Mouse (Mus musculus) liver, embryonic 12.5 days (tissue): ENCODE measurements around the gene Cplx3. TPM values are rescaled to one million over a fixed set of nuclear protein-coding genes. Genes with fewer than 3 reads are reported as not detected.
A peak's percentile ranks its signal among the peaks of the same experiment; 100 is the strongest.

Source experiments
- ATAC-seq: fragments of 200-750 bp; cut with Nextera tagmentation; 2 replicates; pipeline ENCODE4 v1.8.0; 2017; ENCODE audit warnings: moderate number of reproducible peaks, mild to moderate bottlenecking, moderate library complexity
- H3K27ac ChIP-seq: fragments of 300-500 bp; sonication (generic); 2 replicates; pipeline ENCODE4 v1.5.1; 2016; ENCODE audit warnings: mild to moderate bottlenecking
- H3K27me3 ChIP-seq: fragments of 300-500 bp; sonication (generic); replicated peaks from 2 replicates; pipeline ENCODE4 v1.6.1; 2016; ENCODE audit warnings: mild to moderate bottlenecking, moderate library complexity
- H3K36me3 ChIP-seq: fragments of 300-500 bp; sonication (generic); 2 replicates; pipeline ENCODE4 v1.6.1; 2016; ENCODE audit warnings: mild to moderate bottlenecking, moderate library complexity
- H3K4me1 ChIP-seq: fragments of 300-500 bp; sonication (generic); 2 replicates; pipeline ENCODE4 v1.6.1; 2016
- H3K4me2 ChIP-seq: fragments of 300-500 bp; sonication (generic); 2 replicates; pipeline ENCODE4 v1.6.1; 2016; ENCODE audit warnings: mild to moderate bottlenecking, moderate library complexity
- H3K4me3 ChIP-seq: fragments of 300-500 bp; sonication (generic); 2 replicates; pipeline ENCODE4 v1.5.1; 2016; ENCODE audit warnings: mild to moderate bottlenecking, moderate library complexity
- H3K9ac ChIP-seq: fragments of 300-500 bp; sonication (generic); 2 replicates; pipeline ENCODE4 v1.6.1; 2016; ENCODE audit warnings: mild to moderate bottlenecking, moderate library complexity
- H3K9me3 ChIP-seq: fragments of 300-500 bp; sonication (generic); replicated peaks from 2 replicates; pipeline ENCODE4 v1.6.1; 2016; ENCODE audit warnings: mild to moderate bottlenecking, moderate library complexity
- WGBS: fragments of 180-500 bp; shearing (Covaris S2); methylation state at CpG from one replicate; pipeline ENCODE4 v1.1.7; 2016; ENCODE audit not compliant: insufficient replicate concordance; 5-methylcytosine and 5-hydroxymethylcytosine counted together
- polyA plus RNA-seq: library from polyadenylated mRNA; unstranded; fragments of >200 nt; fragmentation: Nextera tagmentation; extraction: Ambion mirVana; gene quantifications from 2 replicates; pipeline ENCODE4 v1.2.1, GENCODE M21; 2016

The Cplx3 gene
- not detected in 2 replicates for polyA plus RNA-seq

- Histone ChIP-seq H3K36me3 (no peaks in the 10 kb centered on the region), H3K4me2 (no peak within 1 kb of the TSS), H3K4me1 (peaks cover 3% of the 10 kb centered on the region; the same call in 1 of the 2 replicates), H3K27me3 (peaks cover 91% of the 10 kb centered on the region), H3K9me3 (no peaks in the 10 kb centered on the region), H3K27ac (no peak within 1 kb of the TSS), H3K9ac (no peak within 1 kb of the TSS), H3K4me3 (no peak within 1 kb of the TSS)
- 6% methylated on average over 24 of the region's 24 CpGs for WGBS
- no peak for ATAC-seq
These were observed at the start of gene Cplx3 for GRCm38 (mm10) chr9:57606139-57606851. Gene Cplx3, minus strand, starts transcription at chr9:57606281.

GRCm38 (mm10) chr9:57655749-57656148, 49.7 kb upstream of the Cplx3 start:
- Histone ChIP-seq H3K36me3 (no peaks in the 10 kb centered on the region), H3K27me3 (peaks cover 9% of the 10 kb centered on the region; the same call in 1 of the 2 replicates), H3K9ac (no peak overlapping the region; the same call in 1 of the 2 replicates), H3K4me3 (0 out of 2 replicates have a peak overlapping the region, but pooled peaks have one; percentile 19), H3K27ac (no peak overlapping the region), H3K4me2 (peak overlapping the region; percentile 63), H3K9me3 (no peaks in the 10 kb centered on the region), H3K4me1 (peaks cover 48% of the 10 kb centered on the region)
- 2% methylated on average over 11 of the region's 11 CpGs for WGBS
- ATAC-seq: peak; percentile 67

GRCm38 (mm10) chr9:57654966-57655365, 48.9 kb upstream of the Cplx3 start:
- WGBS: 82% methylated on average over 1 of the region's 1 CpGs

GRCm38 (mm10) chr9:57653283-57653682, 47.2 kb upstream of the Cplx3 start, which contains the start of gene Csk:
Gene Csk, minus strand, starts transcription at chr9:57653631.
- no peak within 1 kb of the TSS for H3K27ac ChIP-seq
- peaks cover 51% of the 10 kb centered on the region for H3K4me1 ChIP-seq
- H3K9ac ChIP-seq: no peak within 1 kb of the TSS
- no peak within 1 kb of the TSS for H3K4me3 ChIP-seq
- H3K4me2 ChIP-seq: no peak within 1 kb of the TSS
- H3K9me3 ChIP-seq: no peaks in the 10 kb centered on the region
- 78% methylated on average over 5 of the region's 5 CpGs for WGBS
- ATAC-seq: no peak
- H3K27me3 ChIP-seq: peaks cover 9% of the 10 kb centered on the region; the same call in 1 of the 2 replicates
- no peaks in the 10 kb centered on the region for H3K36me3 ChIP-seq

More at GRCm38 (mm10) chr9:57654966-57655365, 48.9 kb upstream of the Cplx3 start:
- no peaks in the 10 kb centered on the region for H3K36me3 ChIP-seq
- no peak overlapping the region for H3K4me2 ChIP-seq
- peaks cover 9% of the 10 kb centered on the region; the same call in 1 of the 2 replicates for H3K27me3 ChIP-seq
- ATAC-seq: no peak
- H3K4me3 ChIP-seq: no peak overlapping the region
- H3K9ac ChIP-seq: no peak overlapping the region
- H3K4me1 ChIP-seq: peaks cover 47% of the 10 kb centered on the region
- H3K9me3 ChIP-seq: no peaks in the 10 kb centered on the region
- no peak overlapping the region for H3K27ac ChIP-seq

GRCm38 (mm10) chr9:57652855-57653254, 46.8 kb upstream of the Cplx3 start:
- H3K9ac ChIP-seq: no peak overlapping the region
- no peak overlapping the region for H3K4me3 ChIP-seq
- peaks cover 9% of the 10 kb centered on the region; the same call in 1 of the 2 replicates for H3K27me3 ChIP-seq
- peaks cover 55% of the 10 kb centered on the region for H3K4me1 ChIP-seq
- H3K9me3 ChIP-seq: no peaks in the 10 kb centered on the region
- H3K4me2 ChIP-seq: no peak overlapping the region
- no peak overlapping the region for H3K27ac ChIP-seq
- H3K36me3 ChIP-seq: no peaks in the 10 kb centered on the region
- 69% methylated on average over 3 of the region's 3 CpGs for WGBS
- no peak for ATAC-seq

- Histone ChIP-seq H3K9ac (no peak overlapping the region), H3K27me3 (peaks cover 9% of the 10 kb centered on the region; the same call in 1 of the 2 replicates), H3K4me1 (peaks cover 60% of the 10 kb centered on the region), H3K36me3 (no peaks in the 10 kb centered on the region), H3K9me3 (no peaks in the 10 kb centered on the region), H3K27ac (no peak overlapping the region), H3K4me2 (no peak overlapping the region), H3K4me3 (no peak overlapping the region)
- WGBS: 64% methylated on average over 9 of the region's 9 CpGs
- ATAC-seq: no peak
These were observed 46.3 kb upstream of the Cplx3 start for GRCm38 (mm10) chr9:57652351-57652750.

- no peak for ATAC-seq
- H3K4me3 ChIP-seq: no peak overlapping the region
- no peaks in the 10 kb centered on the region for H3K36me3 ChIP-seq
- 25% methylated on average over 6 of the region's 6 CpGs for WGBS
- H3K27ac ChIP-seq: peak overlapping the region; percentile 73
- no peaks in the 10 kb centered on the region for H3K9me3 ChIP-seq
- H3K4me1 ChIP-seq: peaks cover 70% of the 10 kb centered on the region
- no peak overlapping the region for H3K4me2 ChIP-seq
- H3K9ac ChIP-seq: peak overlapping the region; percentile 29
- peaks cover 9% of the 10 kb centered on the region; the same call in 1 of the 2 replicates for H3K27me3 ChIP-seq
These were observed 44.8 kb upstream of the Cplx3 start for GRCm38 (mm10) chr9:57650786-57651311.

GRCm38 (mm10) chr9:57650130-57650785, 44.2 kb upstream of the Cplx3 start:
- Histone ChIP-seq H3K27ac (peak overlapping the region; percentile 73), H3K4me1 (peaks cover 67% of the 10 kb centered on the region), H3K4me2 (no peak overlapping the region), H3K4me3 (no peak overlapping the region), H3K9ac (peak overlapping the region; percentile 29; the same call in 1 of the 2 replicates), H3K9me3 (no peaks in the 10 kb centered on the region), H3K27me3 (peaks cover 9% of the 10 kb centered on the region; the same call in 1 of the 2 replicates), H3K36me3 (no peaks in the 10 kb centered on the region)
- ATAC-seq: no peak
- 58% methylated on average over 6 of the region's 6 CpGs for WGBS

- H3K4me2 ChIP-seq: no peak overlapping the region
- H3K4me3 ChIP-seq: no peak overlapping the region
- ATAC-seq: no peak
- no peaks in the 10 kb centered on the region for H3K9me3 ChIP-seq
- 30% methylated on average over 4 of the region's 4 CpGs for WGBS
- H3K4me1 ChIP-seq: peaks cover 80% of the 10 kb centered on the region
- no peaks in the 10 kb centered on the region for H3K27me3 ChIP-seq
- H3K27ac ChIP-seq: peak overlapping the region; percentile 66
- no peak overlapping the region for H3K9ac ChIP-seq
- H3K36me3 ChIP-seq: peaks cover 1% of the 10 kb centered on the region; the same call in 1 of the 2 replicates
These were observed 41.4 kb upstream of the Cplx3 start for GRCm38 (mm10) chr9:57647286-57648108.

GRCm38 (mm10) chr9:57646551-57647103, 40.5 kb upstream of the Cplx3 start:
- H3K27ac ChIP-seq: peak overlapping the region; percentile 66
- no peak overlapping the region for H3K4me2 ChIP-seq
- no peak for ATAC-seq
- peaks cover 10% of the 10 kb centered on the region for H3K36me3 ChIP-seq
- no peaks in the 10 kb centered on the region for H3K27me3 ChIP-seq
- no peaks in the 10 kb centered on the region for H3K9me3 ChIP-seq
- no peak overlapping the region for H3K9ac ChIP-seq
- 21% methylated on average over 12 of the region's 12 CpGs for WGBS
- H3K4me1 ChIP-seq: peaks cover 84% of the 10 kb centered on the region
- H3K4me3 ChIP-seq: no peak overlapping the region
